Mouse (Mus musculus) ES-E14 (cell line): Measurements from ENCODE around the gene Casc1. TPM values are rescaled to one million over a fixed set of nuclear protein-coding genes. Genes with fewer than 3 reads are reported as not detected.

Experiments
- DNase-seq: peaks from one replicate; pipeline ENCODE4 v3.0.0-alpha.2; 2013; ENCODE audit warnings: low read depth, low spot score
- H3K27ac ChIP-seq: 2 replicates; pipeline ENCODE4 v1.5.1; 2012; ENCODE audit warnings: low read depth, mild to moderate bottlenecking, low read length, moderate library complexity, mixed read lengths; ENCODE audit not compliant: poor library complexity, insufficient read depth, severe bottlenecking
- H3K36me3 ChIP-seq: 2 replicates; pipeline ENCODE4 v1.6.1; 2012; ENCODE audit warnings: mild to moderate bottlenecking, low read length, moderate library complexity, mixed read lengths; ENCODE audit not compliant: control insufficient read depth, poor library complexity, insufficient read depth, severe bottlenecking
- H3K4me1 ChIP-seq, 2 experiments: fragments of 150-350 bp in 1 of 2; sonication (generic) in 1 of 2; 2 replicates each; pipeline ENCODE4 v1.6.1; 2012; ENCODE audit warnings: low read length in 2 of 2, mild to moderate bottlenecking in 1 of 2, mixed read lengths in 1 of 2; ENCODE audit not compliant: control insufficient read depth in 2 of 2, insufficient read depth in 2 of 2, poor library complexity in 1 of 2
- H3K4me3 ChIP-seq, 2 experiments: fragments of 150-350 bp in 1 of 2; sonication (generic) in 1 of 2; 2 replicates each; pipeline ENCODE4 v1.5.1; 2012; ENCODE audit warnings: low read length in 2 of 2, low read depth in 1 of 2, mild to moderate bottlenecking in 1 of 2, mixed read lengths in 1 of 2; ENCODE audit not compliant: insufficient read depth in 1 of 2, poor library complexity in 1 of 2, severe bottlenecking in 1 of 2
- H3K9ac ChIP-seq: 2 replicates; pipeline ENCODE4 v1.6.1; 2012; ENCODE audit warnings: low read depth, mild to moderate bottlenecking, low read length, mixed read lengths; ENCODE audit not compliant: poor library complexity, insufficient read depth, severe bottlenecking
- H3K9me3 ChIP-seq: fragments of 150-350 bp; sonication (generic); 2 replicates; pipeline ENCODE4 v1.6.1; 2012; ENCODE audit warnings: low read depth, mild to moderate bottlenecking, low read length; ENCODE audit not compliant: control insufficient read depth, insufficient read depth
- CHD2 ChIP-seq: IDR thresholded peaks from 2 replicates; pipeline ENCODE4 v1.6.1; 2014; ENCODE audit warnings: mild to moderate bottlenecking, low read depth, low read length, inconsistent platforms
- HCFC1 ChIP-seq: IDR thresholded peaks from 2 replicates; pipeline ENCODE4 v1.6.1; 2012; ENCODE audit warnings: low read length, inconsistent platforms, borderline replicate concordance; ENCODE audit not compliant: insufficient read depth
- MAFK ChIP-seq: IDR thresholded peaks from 2 replicates; pipeline ENCODE4 v1.6.1; 2014; ENCODE audit warnings: mild to moderate bottlenecking, low read depth, low read length, inconsistent platforms; ENCODE audit not compliant: insufficient read depth
- ZC3H11A ChIP-seq: IDR thresholded peaks from 2 replicates; pipeline ENCODE4 v1.6.1; 2012; ENCODE audit warnings: low read depth, mild to moderate bottlenecking, inconsistent platforms, low read length, borderline replicate concordance
- ZNF384 ChIP-seq: IDR thresholded peaks from 2 replicates; pipeline ENCODE4 v1.6.1; 2012; ENCODE audit warnings: low read depth, low read length, inconsistent platforms
- in situ Hi-C, 2 experiments: fragments of 600-800 bp; cut with MboI; formaldehyde crosslinking; loops; one replicate each; pipeline ENCODE4 v1.15.1; 2025; ENCODE audit warnings: low sequenced_read_pairs in 2 of 2, inconsistent platforms in 1 of 2; ENCODE audit not compliant: unreplicated experiment in 2 of 2
- total RNA-seq: library from RNA; depleted of rRNA; stranded (reverse); fragments of 300-350 nt; gene quantifications from 2 replicates; pipeline ENCODE4 v1.2.3, GENCODE M21; 2012; rRNA removed

Gene Casc1
- 0.80 and 0.85 TPM in 2 replicates for total RNA-seq

- in situ Hi-C loops: loop anchor here (10.0 to 25.0 kb wide), 2 partner anchors 126 to 134 kb away; no protein-coding TSS in a partner anchor
- TF ChIP-seq ZNF384: no peak
- TF ChIP-seq CHD2: no peak
- no peak for TF ChIP-seq ZC3H11A
- peak; percentile 53; the same call in 1 of the 2 replicates for TF ChIP-seq HCFC1
- no peak for TF ChIP-seq MAFK
Measured at GRCm38 (mm10) chr6:145210816-145211338, at the start of gene Casc1, which contains the start of gene Etfrf1. Gene Casc1 (minus strand): TSS chr6:145211005. Gene Etfrf1 (plus strand): TSS chr6:145211134.

DNA sequence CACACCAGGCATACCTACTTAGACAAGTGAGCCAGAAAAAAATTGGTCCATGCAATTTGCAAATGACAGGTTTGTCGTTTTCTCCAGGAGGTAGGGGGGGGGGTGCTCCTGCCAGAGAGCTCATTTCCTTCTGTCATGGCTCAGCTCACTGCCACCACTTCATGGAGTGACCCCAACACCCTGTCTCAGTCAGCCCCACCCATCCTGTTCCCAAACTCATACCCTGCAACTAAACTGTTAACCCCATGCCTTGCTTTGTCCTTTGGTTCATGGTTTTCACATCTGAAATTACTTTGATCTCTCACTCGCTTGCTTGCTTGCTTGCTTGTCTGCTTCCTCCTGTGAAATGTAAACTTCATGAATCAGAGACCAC lies 45.9 kb upstream of the Casc1 start:
- Histone ChIP-seq H3K9me3 (no peaks in the 10 kb centered on the region), H3K36me3 (no peaks in the 10 kb centered on the region), H3K27ac (no peak overlapping the region), H3K4me3 (no peak overlapping the region), H3K4me1 (peaks cover 3 to 12% of the 10 kb centered on the region in 2 experiments; a peak in 2 of 4 replicates), H3K9ac (no peak overlapping the region)
- TF ChIP-seq CHD2 (no peak), HCFC1 (no peak), MAFK (no peak), ZNF384 (no peak), ZC3H11A (no peak)
- in situ Hi-C loops: loop anchor here in 1 of 2 experiments (10.0 kb wide), 1 partner anchor 88 kb away; no protein-coding TSS in a partner anchor
- DNase-seq: no peak

More at GRCm38 (mm10) chr6:145210816-145211338, at the start of gene Casc1, which contains the start of gene Etfrf1:
- peaks cover 0 to 5% of the 10 kb centered on the region in 2 experiments; a peak in 2 of 4 replicates for H3K4me1 ChIP-seq
- H3K4me3 ChIP-seq: peak within 1 kb of the TSS; percentile 79 to 88
- peak within 1 kb of the TSS; percentile 96 for H3K9ac ChIP-seq
- no peaks in the 10 kb centered on the region; the same call in none of the 2 replicates for H3K36me3 ChIP-seq
- peak; percentile 100 for DNase-seq
- H3K9me3 ChIP-seq: no peaks in the 10 kb centered on the region
- H3K27ac ChIP-seq: peak within 1 kb of the TSS; percentile 99

DNA sequence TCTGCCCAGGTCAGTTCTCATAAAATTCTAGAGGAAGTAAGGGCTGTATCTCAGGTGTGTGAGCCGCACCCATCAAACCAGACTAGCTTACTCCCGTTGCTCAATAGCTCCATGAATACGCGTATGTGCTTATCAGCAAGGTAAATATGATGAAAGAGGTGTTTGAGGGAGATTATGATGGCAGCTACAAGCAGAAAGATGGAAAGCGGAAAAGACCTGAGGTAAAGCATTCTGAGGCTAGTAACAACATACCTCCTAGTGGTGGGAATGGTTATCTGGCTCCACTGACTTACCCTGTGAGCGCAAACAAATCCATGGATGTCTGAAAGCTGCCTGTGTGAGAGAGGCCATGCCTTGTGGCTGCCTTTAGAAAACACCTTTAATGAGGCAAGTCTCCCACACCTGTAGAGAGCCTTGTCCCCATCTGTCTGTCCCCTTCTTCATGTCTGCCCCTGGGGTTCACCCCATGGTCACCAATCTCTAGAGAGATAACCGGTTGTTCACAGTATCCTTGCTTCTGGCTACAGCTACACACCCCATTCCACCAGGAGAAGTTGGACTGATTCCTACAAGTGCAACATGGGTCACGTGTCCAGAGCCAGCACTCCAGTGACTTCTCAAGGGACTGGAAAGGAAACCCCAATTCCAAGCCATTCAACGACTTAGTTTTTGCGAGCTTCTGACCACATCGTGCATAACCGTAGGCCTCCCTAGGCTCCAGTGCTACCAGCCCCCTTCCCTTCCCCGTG lies 45.3 kb upstream of the Casc1 start:
- no peak overlapping the region for H3K27ac ChIP-seq
- no peak overlapping the region for H3K9ac ChIP-seq
- no peak for DNase-seq
- in situ Hi-C loops: loop anchor here in 1 of 2 experiments (10.0 kb wide), 1 partner anchor 89 kb away; no protein-coding TSS in a partner anchor
- H3K4me3 ChIP-seq: no peak overlapping the region
- no peaks in the 10 kb centered on the region for H3K9me3 ChIP-seq
- TF ChIP-seq HCFC1 (no peak), CHD2 (no peak), MAFK (no peak), ZC3H11A (no peak), ZNF384 (no peak)
- peaks cover 3 to 12% of the 10 kb centered on the region in 2 experiments; a peak in 2 of 4 replicates for H3K4me1 ChIP-seq
- H3K36me3 ChIP-seq: no peaks in the 10 kb centered on the region

GRCm38 (mm10) chr6:145250820-145251219 lies 40.0 kb upstream of the Casc1 start:
- TF ChIP-seq ZNF384: no peak
- no peak for TF ChIP-seq CHD2
- TF ChIP-seq ZC3H11A: no peak
- TF ChIP-seq HCFC1: no peak
- no peak for TF ChIP-seq MAFK
- DNase-seq: no peak
- H3K27ac ChIP-seq: no peak overlapping the region
- peak overlapping the region; percentile 89 to 99 for H3K4me3 ChIP-seq
- no peaks in the 10 kb centered on the region for H3K9me3 ChIP-seq
- H3K36me3 ChIP-seq: peaks cover 2% of the 10 kb centered on the region
- peaks cover 0 to 2% of the 10 kb centered on the region in 2 experiments; a peak in 1 of 4 replicates for H3K4me1 ChIP-seq
- in situ Hi-C loops: loop anchor here in 1 of 2 experiments (10.0 kb wide), 1 partner anchor 94 kb away; no protein-coding TSS in a partner anchor
- H3K9ac ChIP-seq: peak overlapping the region; percentile 77
